Comparison of ENCODE assay signal across 11 mouse cellular contexts in the genomic region with DNA sequence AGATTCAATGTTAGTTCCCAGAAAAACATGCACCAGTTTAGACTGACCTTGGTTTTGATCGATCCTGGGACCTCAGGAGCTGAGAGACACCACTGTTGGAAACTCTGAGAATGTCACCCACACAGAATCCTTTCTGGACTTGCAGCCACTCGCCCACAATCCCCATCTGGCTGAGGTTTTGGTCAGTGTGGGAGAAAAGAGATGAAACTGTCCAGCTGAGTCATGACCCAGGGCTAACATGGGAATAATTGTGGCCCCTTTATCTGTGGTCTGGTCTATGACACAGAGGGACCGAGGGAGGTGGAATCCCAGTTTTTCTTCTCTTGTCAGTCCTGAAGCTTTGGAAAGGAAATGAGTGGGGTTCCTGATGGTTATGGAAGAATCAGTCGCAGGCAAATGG.
"Had no signal": no experiment of that assay in that cellular context is flagged by ENCODE, and none has a peak within 500 bp of the region (broad histone marks: within the 10 kb centered on the region; RNA-seq: fewer than 3 reads in every experiment).

No protein-coding gene starts in this region.

- DNase-seq: kidney, adult 2 months; kidney, postnatal 36 days; layer of hippocampus, postnatal 36 days; liver; lung, adult 18-20 months; lung, postnatal 10 days; lung, postnatal 36 days; retina, postnatal 1 day; right cerebral cortex, postnatal 25 days; spleen, adult 18-20 months; thymus, postnatal 25 days had no signal
